Mouse (Mus musculus) frontal cortex, postnatal 10 days (tissue): ENCODE measurements around the gene Atf7ip.
A peak's percentile ranks its signal among the peaks of the same experiment; 100 is the strongest.

Source experiments
- DNase-seq, 2 experiments: peaks; one replicate each; pipeline ENCODE4 v3.0.0; 2022; ENCODE audit warnings: low spot score in 2 of 2, mixed read lengths in 1 of 2

Gene Atf7ip

GRCm38 (mm10) chr6:136553156-136553555, 47.2 kb downstream of the Atf7ip start:
- DNase-seq: no peak

DNA sequence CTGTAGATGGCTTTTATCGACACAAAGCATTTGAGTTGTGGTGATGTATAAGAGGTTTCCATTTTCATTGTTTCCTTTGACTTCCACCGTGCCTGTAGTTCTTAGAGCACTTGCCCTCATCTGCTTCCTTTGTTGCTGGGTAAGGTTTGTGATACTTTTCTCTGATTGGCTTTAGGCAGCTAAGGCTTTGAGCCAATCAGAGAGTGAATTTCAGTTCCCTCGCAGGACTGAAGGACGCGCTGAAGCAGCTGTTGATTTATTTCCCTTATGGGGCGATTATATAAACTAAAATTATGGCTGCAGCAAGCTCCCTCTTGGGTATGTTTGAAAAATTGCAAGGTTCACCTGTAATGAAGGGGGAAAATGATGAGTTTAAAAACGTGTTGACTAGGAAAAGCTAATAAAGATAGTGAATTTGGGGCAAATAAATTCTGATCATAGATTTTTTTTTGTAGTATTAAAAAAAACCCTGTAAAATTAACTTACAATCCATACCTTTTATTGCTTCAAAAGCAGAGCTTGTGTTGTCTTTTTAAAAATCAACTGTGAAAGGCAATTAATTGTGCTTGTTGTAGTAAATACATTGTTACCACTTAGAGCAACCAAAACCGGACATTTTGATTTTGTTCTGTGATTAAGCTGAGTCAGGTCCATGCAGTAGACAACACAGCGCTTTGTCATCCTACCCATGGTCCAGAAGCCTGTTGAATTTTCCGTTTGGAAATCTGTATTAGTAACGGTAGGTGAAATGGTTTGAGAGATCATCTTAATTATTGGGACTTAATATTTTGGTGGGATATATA, 48.0 kb downstream of the Atf7ip start:
- DNase-seq: peak in 1 of 2 experiments; percentile 55

- DNase-seq: no peak
These were observed 49.0 kb downstream of the Atf7ip start for GRCm38 (mm10) chr6:136554774-136555522.

DNA sequence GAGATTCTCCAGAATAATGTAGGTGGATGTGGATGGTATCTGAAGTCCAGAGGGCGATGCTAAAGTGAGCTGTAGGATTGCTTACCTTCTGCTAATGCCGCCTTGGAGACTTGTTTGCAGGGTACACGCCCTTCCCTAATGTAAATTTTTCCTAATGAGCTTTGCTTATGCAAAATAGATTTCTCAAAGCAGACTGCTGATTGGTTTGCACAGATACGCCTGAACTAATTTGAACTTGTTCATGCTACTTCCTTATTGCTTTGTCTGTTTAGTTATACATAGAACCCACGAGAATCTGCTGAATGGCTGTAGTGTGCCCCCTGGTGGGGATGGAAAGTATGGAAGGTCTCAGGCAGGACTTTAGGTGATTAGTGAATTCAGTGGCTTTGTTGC, 49.6 kb downstream of the Atf7ip start:
- peak in 1 of 2 experiments; percentile 43 for DNase-seq

DNA sequence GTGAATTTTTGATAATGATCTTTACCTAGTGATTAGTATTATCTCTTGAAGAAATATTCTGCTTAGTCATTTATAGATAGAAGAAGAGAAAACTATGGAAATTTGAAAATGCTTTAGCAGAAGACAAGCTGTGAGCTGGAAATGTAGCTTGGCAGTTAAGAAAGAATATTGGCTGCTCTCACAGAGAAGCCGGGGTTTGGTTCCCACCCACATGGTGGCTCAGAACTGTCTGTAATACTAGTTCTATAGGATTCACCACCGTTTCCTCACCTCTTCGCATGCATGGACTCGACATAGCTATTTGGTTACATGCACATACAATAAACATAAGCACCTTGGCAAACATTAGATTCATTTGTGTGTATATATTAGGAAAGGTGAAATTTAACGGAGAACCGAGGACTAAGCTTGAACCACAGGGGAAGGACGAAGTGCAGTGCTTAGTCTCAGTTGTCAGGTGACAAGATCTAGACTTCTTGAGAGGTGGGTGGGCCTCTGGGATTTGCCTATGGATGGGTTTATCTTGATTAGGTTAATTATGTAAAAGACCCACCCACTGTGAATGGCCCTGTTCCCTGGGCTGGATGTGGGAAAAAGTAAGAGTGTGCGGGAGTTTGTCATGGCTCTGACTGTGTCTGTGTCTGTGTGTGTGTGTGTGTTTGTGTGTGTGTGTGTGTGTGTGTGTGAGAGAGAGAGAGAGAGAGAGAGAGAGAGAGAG, 52.5 kb downstream of the Atf7ip start:
- no peak for DNase-seq

DNA sequence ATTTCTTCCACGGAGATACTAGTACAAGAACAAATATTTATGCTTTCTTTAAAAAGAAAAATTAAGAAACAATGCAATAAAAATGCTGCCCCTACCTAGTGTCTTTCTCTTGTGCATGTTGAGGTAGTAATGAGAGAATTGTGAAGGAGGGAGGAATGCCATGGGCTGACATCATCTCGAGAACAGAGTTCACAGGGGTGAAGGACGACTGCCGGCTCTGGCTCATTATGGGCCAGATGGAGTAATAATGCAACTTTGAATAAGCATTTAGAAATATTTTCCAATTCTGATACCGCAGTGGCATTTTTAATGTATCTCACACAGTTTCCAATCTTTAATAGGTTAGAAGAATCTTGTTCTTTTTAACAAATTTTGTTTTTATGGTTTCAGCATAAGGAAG, 60.0 kb downstream of the Atf7ip start:
- DNase-seq: no peak

GRCm38 (mm10) chr6:136590739-136591138, 84.8 kb downstream of the Atf7ip start:
- no peak for DNase-seq

GRCm38 (mm10) chr6:136594541-136594940, 88.6 kb downstream of the Atf7ip start:
- no peak for DNase-seq

DNA sequence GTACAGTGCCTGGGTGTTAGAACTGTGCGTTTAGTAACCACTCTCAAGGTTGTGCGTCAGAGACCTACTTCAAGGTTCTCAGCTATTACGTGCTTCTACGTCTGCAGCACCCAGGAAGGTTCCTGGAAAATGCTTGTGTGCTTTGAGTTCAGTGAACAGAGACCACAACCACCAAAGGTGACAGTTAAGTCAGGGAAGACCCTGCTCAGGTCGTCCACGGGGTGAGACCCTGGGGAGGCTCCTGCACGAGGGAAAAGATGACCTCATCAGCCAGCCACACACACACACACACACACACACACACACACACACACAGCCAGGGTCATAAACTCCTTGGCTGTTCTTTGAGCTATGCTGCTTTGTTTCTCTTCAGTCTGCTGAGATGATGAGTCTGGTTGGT, 96.6 kb downstream of the Atf7ip start:
- DNase-seq: no peak

- DNase-seq: no peak
These were observed 105.6 kb downstream of the Atf7ip start for GRCm38 (mm10) chr6:136611351-136612215.

DNA sequence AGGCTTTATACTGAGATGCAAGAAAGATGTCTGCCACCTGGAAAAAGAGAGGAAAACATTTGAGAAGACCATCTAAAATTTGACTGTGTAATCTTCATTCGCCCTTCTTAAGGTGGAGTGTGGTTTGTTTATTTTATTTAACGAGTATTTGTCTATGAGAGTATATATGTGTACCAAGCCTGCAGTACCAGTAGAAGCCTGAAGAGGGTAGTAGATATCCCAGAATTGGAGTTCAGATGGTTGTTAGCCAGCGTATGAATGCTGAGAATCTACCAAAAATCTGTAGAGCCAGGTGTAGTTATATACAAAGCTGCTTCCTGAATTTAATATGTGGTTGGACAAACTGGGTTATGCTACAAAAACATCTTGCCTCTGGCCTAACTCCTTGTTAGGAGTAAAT, 106.3 kb downstream of the Atf7ip start:
- no peak for DNase-seq

- DNase-seq: no peak
These were observed 108.2 kb downstream of the Atf7ip start for GRCm38 (mm10) chr6:136614156-136614555.

- DNase-seq: peak in 1 of 2 experiments; percentile 76
These were observed 114.6 kb downstream of the Atf7ip start for GRCm38 (mm10) chr6:136620361-136621139.

DNA sequence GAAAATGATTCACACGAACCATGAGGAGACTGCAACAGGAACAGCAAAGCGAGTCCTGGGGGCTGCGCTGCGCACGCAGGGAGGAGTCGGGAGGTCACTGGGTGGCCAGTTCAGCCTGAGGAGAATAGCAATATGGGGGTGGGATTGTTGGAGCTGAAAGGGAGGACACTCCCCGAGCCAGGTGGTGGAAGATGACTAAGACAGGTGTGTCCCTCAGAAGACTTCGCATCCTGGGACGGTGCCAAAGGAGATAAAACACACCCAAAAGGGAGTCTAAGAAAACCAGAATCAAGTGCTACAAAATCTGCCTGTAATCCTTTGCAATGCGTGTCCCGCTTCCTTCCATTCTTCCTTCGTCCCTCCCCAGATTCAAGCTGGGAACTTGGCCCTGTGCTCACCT, 119.5 kb downstream of the Atf7ip start:
- DNase-seq: no peak

GRCm38 (mm10) chr6:136629639-136630038, 123.7 kb downstream of the Atf7ip start:
- no peak for DNase-seq

DNA sequence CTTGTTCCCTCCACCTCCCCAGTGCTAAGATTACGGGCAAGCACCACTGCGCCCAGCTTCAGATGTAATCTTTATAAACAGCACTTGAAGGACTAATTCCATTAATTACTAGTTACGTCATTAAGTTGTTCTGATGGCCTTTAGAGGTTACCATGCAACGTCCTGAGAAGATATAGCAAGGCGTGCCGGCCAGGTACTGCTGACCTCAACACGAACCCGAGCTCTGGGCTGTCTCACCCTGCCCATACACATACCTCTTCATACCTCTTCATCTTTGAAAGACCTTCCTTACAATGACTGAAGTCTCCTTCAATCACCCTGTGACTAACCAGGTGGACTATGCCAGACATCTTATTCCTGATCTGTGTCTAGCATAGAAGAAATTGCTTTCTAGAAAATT, 125.6 kb downstream of the Atf7ip start:
- DNase-seq: no peak

DNA sequence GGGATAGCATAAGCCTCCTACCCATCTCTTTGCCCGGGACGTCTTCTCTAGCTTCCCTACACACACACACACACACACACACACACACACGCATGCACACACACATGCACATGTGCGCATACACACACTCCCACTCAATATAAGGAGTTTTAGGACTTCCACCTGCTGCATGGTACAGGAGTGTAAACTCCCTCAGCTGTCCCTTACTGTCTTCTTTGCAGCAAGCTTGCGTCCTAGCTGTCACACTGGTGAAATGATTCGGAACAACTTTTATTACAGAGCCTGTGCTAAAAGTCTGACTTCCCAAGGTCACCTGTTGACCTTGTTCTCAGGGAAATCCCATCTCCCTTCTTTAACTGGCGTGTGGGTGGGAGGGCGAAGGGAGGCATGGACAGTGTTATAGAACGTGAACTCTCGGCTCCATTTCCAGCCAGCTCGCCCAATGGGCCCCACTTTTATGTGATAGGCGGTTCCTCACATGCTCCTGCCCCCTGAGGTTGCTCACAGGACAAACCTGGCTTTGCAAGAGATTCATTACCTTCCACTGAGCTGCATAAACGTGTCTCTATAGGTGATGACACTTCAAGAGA, 126.1 kb downstream of the Atf7ip start:
- DNase-seq: no peak

DNA sequence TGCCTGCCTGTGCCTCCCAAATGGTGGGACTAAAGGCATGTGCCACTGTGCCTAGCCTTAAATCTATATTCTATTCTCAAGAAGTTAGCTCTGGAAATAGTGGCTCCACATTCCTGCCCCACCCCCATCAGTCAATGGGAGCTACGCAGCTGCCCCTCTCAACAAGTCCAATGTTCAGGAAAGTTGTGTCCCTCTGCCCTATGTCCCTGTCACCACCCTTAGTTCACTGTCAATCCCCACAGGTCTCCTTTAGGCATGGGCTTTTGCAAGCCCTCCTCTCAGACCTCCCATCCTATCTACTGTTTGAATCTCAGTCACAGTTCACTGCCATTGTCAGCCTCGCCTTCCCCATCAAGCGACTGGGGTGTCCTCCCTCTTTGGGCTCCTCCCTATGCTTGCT, 127.2 kb downstream of the Atf7ip start:
- DNase-seq: no peak

- DNase-seq: no peak
These were observed 127.8 kb downstream of the Atf7ip start for GRCm38 (mm10) chr6:136633719-136634118.

DNA sequence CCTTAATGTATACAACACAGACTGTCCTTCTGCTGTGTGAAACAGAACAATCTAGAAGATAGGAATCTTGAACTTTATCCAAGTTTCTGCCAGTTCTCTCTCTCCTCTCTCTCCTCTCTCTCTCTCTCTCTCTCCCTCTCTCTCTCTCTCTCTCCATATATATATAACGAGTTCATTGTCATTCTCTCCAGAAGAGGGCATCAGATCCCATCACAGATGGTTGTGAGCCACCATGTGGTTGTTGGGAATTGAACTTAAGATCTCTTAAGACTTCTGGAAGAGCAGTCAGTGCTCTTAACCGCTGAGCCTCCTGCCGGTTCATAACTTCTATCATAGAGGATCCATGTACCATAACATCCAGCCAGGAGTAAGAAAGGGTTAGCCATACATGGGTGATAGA, 129.0 kb downstream of the Atf7ip start:
- no peak for DNase-seq
